Mouse (Mus musculus) forebrain, embryonic 13.5 days (tissue): ENCODE data around the gene Bbip1. TPM values are rescaled to one million over a fixed set of nuclear protein-coding genes. Genes with fewer than 3 reads are reported as not detected.
A peak's percentile ranks its signal among the peaks of the same experiment; 100 is the strongest.

Experiments
- ATAC-seq: fragments of 200-750 bp; cut with Nextera tagmentation; 2 replicates; pipeline ENCODE4 v1.8.0; 2017
- H3K27ac ChIP-seq: fragments of 300-500 bp; sonication (generic); 2 replicates; pipeline ENCODE4 v1.5.1; 2015; ENCODE audit warnings: inconsistent platforms, mild to moderate bottlenecking, moderate library complexity
- H3K27me3 ChIP-seq: fragments of 300-500 bp; sonication (generic); 2 replicates; pipeline ENCODE4 v1.6.1; 2015; ENCODE audit warnings: mild to moderate bottlenecking, inconsistent platforms
- H3K36me3 ChIP-seq: fragments of 300-500 bp; sonication (generic); 2 replicates; pipeline ENCODE4 v1.6.1; 2015; ENCODE audit warnings: mild to moderate bottlenecking, inconsistent platforms; ENCODE audit not compliant: poor library complexity, severe bottlenecking
- H3K4me1 ChIP-seq: fragments of 300-500 bp; sonication (generic); 2 replicates; pipeline ENCODE4 v1.6.1; 2015; ENCODE audit warnings: inconsistent platforms
- H3K4me2 ChIP-seq: fragments of 300-500 bp; sonication (generic); 2 replicates; pipeline ENCODE4 v1.6.1; 2015; ENCODE audit warnings: inconsistent platforms, mild to moderate bottlenecking, moderate library complexity
- H3K4me3 ChIP-seq: fragments of 300-500 bp; sonication (generic); 2 replicates; pipeline ENCODE4 v1.5.1; 2015; ENCODE audit warnings: mild to moderate bottlenecking, inconsistent platforms
- H3K9ac ChIP-seq: fragments of 300-500 bp; sonication (generic); 2 replicates; pipeline ENCODE4 v1.6.1; 2015; ENCODE audit warnings: mild to moderate bottlenecking, inconsistent platforms
- H3K9me3 ChIP-seq: fragments of 300-500 bp; sonication (generic); replicated peaks from 2 replicates; pipeline ENCODE4 v1.6.1; 2016; ENCODE audit warnings: inconsistent platforms
- WGBS: fragments of 180-500 bp; shearing (Covaris S2); methylation state at CpG from one replicate; pipeline ENCODE4 v1.1.7; 2015; 5-methylcytosine and 5-hydroxymethylcytosine counted together
- polyA plus RNA-seq: library from polyadenylated mRNA; unstranded; fragments of >200 nt; fragmentation: Nextera tagmentation; extraction: Ambion mirVana; gene quantifications from 2 replicates; pipeline ENCODE4 v1.2.1, GENCODE M21; 2015

Bbip1 gene
- polyA plus RNA-seq, 1 experiment from 2014 or later = 153 TPM

DNA sequence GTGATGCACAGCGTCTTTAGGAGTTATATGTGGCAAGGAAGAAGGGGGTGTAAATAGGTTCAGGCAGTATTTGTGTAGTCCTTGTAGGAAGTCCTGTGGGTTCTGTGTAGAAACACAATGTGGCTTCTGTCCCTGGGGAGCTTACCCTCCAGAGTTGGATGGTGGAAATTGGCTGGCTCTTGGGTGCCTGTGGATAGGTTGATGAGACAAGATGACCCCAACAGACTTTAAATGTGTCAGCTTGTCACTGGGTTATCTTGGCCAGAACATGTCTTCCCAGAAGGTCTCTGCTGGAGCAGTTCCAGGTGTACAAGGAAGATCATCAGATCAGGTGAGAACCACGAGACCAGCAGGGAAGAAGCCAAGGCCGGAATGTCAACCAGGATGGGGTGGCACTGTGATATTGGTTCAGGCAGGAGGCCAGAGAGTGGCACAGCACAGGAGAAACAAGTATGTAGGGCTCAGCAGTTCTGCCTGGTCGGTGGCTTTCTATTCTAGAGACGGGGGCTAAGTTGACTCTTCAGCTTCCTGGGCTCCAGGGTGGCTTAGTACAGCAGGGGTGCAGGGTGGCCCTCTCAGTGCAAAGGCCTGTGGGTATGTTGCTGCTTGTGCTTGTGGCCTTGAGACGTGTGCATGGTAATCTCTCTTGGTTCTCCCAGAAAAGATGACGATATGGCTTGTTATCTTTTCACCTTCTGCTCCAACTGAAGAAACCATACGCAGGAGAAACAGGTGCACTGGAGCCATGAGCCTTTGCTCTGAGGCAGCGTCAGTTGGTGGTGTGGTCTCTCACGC, 57.7 kb downstream of the Bbip1 start:
- Histone ChIP-seq H3K27me3 (no peaks in the 10 kb centered on the region), H3K27ac (no peak overlapping the region), H3K4me2 (no peak overlapping the region), H3K4me3 (no peak overlapping the region), H3K4me1 (peaks cover 9% of the 10 kb centered on the region), H3K9ac (no peak overlapping the region), H3K9me3 (no peaks in the 10 kb centered on the region), H3K36me3 (no peaks in the 10 kb centered on the region)
- no peak for ATAC-seq
- WGBS = 92% methylated on average over 10 of the region's 10 CpGs

DNA sequence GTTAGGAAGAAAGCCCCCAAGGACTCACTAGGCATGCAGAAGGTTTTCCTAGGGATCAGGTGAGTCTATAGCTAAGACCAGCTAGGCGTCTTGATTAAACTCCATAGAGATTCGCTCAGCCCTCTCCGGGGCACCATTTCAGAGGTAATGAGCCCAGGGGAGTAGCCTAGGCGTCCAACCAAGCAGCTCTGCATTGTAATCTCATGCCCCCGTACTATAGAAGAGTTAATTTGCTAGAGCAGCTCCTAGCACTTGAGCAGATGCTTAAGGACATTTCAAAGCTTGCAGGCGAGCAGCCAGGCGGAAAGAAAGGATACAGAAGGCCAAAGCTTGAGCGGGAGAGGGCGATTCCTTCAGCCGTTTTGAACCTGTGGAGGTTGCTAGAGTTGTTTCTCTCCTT, 59.0 kb downstream of the Bbip1 start:
- peak overlapping the region; percentile 14; the same call in 1 of the 2 replicates for H3K27ac ChIP-seq
- WGBS = 7% methylated on average over 10 of the region's 10 CpGs
- H3K9ac ChIP-seq = no peak overlapping the region

DNA sequence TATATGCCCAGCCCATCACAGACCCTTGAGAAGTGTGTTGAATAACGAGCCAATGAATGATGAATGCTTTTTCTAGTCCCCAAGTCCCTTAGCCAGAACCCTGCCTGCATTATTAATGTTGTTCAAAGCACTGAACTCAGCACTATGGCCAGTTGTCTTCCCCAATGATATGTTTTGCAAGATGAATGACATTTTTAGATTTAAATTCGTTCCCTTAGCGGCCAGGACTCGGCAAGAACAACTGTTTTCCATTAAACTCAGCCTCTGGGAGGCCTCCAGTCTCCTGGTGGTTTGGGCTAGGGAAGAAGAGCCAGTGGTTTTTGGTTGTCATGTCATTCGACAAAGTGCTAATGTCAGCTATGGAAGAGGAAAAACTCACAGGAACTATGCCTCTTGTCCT, 62.6 kb downstream of the Bbip1 start:
- Histone ChIP-seq H3K9me3 (no peaks in the 10 kb centered on the region), H3K4me2 (no peak overlapping the region), H3K4me3 (no peak overlapping the region), H3K4me1 (peaks cover 8% of the 10 kb centered on the region), H3K36me3 (no peaks in the 10 kb centered on the region), H3K27ac (no peak overlapping the region), H3K27me3 (no peaks in the 10 kb centered on the region), H3K9ac (no peak overlapping the region)
- ATAC-seq = no peak
- WGBS = 72% methylated on average over 5 of the region's 5 CpGs

More for the DNA sequence above, 59.0 kb downstream of the Bbip1 start:
- H3K9me3 ChIP-seq = no peaks in the 10 kb centered on the region
- no peak overlapping the region for H3K4me3 ChIP-seq
- H3K4me2 ChIP-seq = no peak overlapping the region
- ATAC-seq = peak; percentile 36; the same call in 1 of the 2 replicates
- H3K27me3 ChIP-seq = no peaks in the 10 kb centered on the region
- peaks cover 8% of the 10 kb centered on the region for H3K4me1 ChIP-seq
- H3K36me3 ChIP-seq = no peaks in the 10 kb centered on the region

DNA sequence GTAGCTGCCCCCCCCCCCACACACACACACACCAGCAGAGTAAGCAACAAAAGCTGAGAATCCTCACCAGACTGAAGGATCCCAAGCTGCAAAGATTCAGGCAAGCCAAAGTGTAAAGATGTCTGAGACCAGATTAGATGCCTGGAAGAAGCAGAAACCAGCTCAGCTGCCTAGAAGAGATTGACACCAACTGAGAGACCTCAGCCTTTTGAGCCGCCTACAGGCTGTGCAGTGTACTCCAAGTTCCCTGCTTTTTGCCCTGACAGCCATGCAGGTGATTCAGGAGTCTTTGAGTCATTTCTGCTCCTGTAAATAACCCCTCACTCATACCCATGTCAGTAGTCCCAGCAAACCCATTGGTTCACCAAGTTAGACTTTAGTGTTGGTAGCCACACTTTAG, 64.0 kb downstream of the Bbip1 start:
- WGBS = 87% methylated on average over 1 of the region's 1 CpGs
- no peak overlapping the region for H3K9ac ChIP-seq

More for the DNA sequence above, 64.0 kb downstream of the Bbip1 start:
- no peaks in the 10 kb centered on the region for H3K27me3 ChIP-seq
- H3K9me3 ChIP-seq = no peaks in the 10 kb centered on the region
- no peak for ATAC-seq
- H3K27ac ChIP-seq = no peak overlapping the region
- no peaks in the 10 kb centered on the region for H3K36me3 ChIP-seq
- H3K4me2 ChIP-seq = no peak overlapping the region
- peaks cover 3% of the 10 kb centered on the region for H3K4me1 ChIP-seq
- H3K4me3 ChIP-seq = no peak overlapping the region

Other genes with a start within 250 kb of the Bbip1 start
- 110 and 115 TPM in 2 replicates for gene Pdcd4, start 52.4 kb downstream of the Bbip1 start, polyA plus RNA-seq
- 55.7 and 59.6 TPM in 2 replicates for gene Shoc2, start 321 bp downstream of the Bbip1 start, polyA plus RNA-seq
- gene Adra2a, start 99.5 kb upstream of the Bbip1 start, polyA plus RNA-seq = 1.1 TPM in 2 replicates